Mouse (Mus musculus) cerebellum, postnatal 36 days (tissue): ENCODE results near the gene C1ql4.
"Not testable (repeated sequence)": the region's sequence is repeated elsewhere in the genome, so short reads cannot be mapped to it uniquely, and the experiment has no call there.

ENCODE experiments used
- DNase-seq, 2 experiments: peaks; one replicate each; pipeline ENCODE4 v3.0.0; 2021 to 2022; ENCODE audit warnings: mixed read lengths in 2 of 2

C1ql4 gene

GRCm38 (mm10) chr15:99097840-99098492 is 10.3 kb upstream of the C1ql4 start:
- DNase-seq = no peak

- DNase-seq = no peak
These were observed 9.3 kb upstream of the C1ql4 start for GRCm38 (mm10) chr15:99096831-99097500.

- DNase-seq = no peak
These were observed 8.6 kb upstream of the C1ql4 start for GRCm38 (mm10) chr15:99096061-99096793.

- DNase-seq = no peak
These were observed 7.7 kb upstream of the C1ql4 start for GRCm38 (mm10) chr15:99095356-99095755.

GRCm38 (mm10) chr15:99094631-99095270 is 7.1 kb upstream of the C1ql4 start:
- no peak for DNase-seq

GRCm38 (mm10) chr15:99093291-99094258 is 6.0 kb upstream of the C1ql4 start:
- peak; percentile 39 to 44 for DNase-seq

- no peak for DNase-seq
These were observed 5.3 kb upstream of the C1ql4 start, which contains the start of gene Dnajc22 for GRCm38 (mm10) chr15:99092870-99093269. Gene Dnajc22 (plus strand): TSS chr15:99093170.

GRCm38 (mm10) chr15:99089069-99089468 is 1.5 kb upstream of the C1ql4 start:
- no peak for DNase-seq

GRCm38 (mm10) chr15:99088292-99088691 is 675 bp upstream of the C1ql4 start:
- DNase-seq = peak; percentile 65 to 76

GRCm38 (mm10) chr15:99085997-99086396 is 1.6 kb downstream of the C1ql4 start:
- no peak for DNase-seq

GRCm38 (mm10) chr15:99084618-99085017 is 3.0 kb downstream of the C1ql4 start:
- no peak for DNase-seq

GRCm38 (mm10) chr15:99083867-99084557 is 3.6 kb downstream of the C1ql4 start:
- no peak for DNase-seq

- peak in 1 of 2 experiments; percentile 32 for DNase-seq
These were observed 4.4 kb downstream of the C1ql4 start for GRCm38 (mm10) chr15:99083258-99083657.

- DNase-seq = no peak
These were observed 4.8 kb downstream of the C1ql4 start for GRCm38 (mm10) chr15:99082840-99083239.

GRCm38 (mm10) chr15:99082322-99082721 is 5.3 kb downstream of the C1ql4 start:
- no peak for DNase-seq

- DNase-seq = no peak
These were observed 7.8 kb downstream of the C1ql4 start for GRCm38 (mm10) chr15:99079804-99080203.

GRCm38 (mm10) chr15:99078181-99078910 is 9.3 kb downstream of the C1ql4 start:
- no peak for DNase-seq

GRCm38 (mm10) chr15:99076011-99076410 is 11.6 kb downstream of the C1ql4 start:
- DNase-seq = not testable (repeated sequence)

- peak; percentile 98 to 99 for DNase-seq
These were observed 12.8 kb downstream of the C1ql4 start for GRCm38 (mm10) chr15:99074600-99075333.
